Mouse (Mus musculus) embryo, embryonic 10.5 days (tissue): ENCODE measurements at regions not wholly inside any gene's neighbourhood (a gene's known extent, or its start where the extent isn't known, plus 50 kb on each side); places are given as distances from the start of the nearest gene placed in this dataset.

Experiments
- DNase-seq: peaks from one replicate; pipeline ENCODE4 v3.0.0-alpha.2; 2015; ENCODE audit warnings: low spot score

GRCm38 (mm10) chr7:72027006-72027405, 279.4 kb downstream of the Mctp2 start:
- DNase-seq = peak; percentile 20

GRCm38 (mm10) chr7:72009115-72009514, 297.3 kb downstream of the Mctp2 start:
- DNase-seq = no peak

- DNase-seq = no peak
Measured at GRCm38 (mm10) chr7:72004311-72004710, 302.1 kb downstream of the Mctp2 start.

- no peak for DNase-seq
Measured at GRCm38 (mm10) chr7:71992526-71992925, 313.9 kb downstream of the Mctp2 start.

- no peak for DNase-seq
Measured at GRCm38 (mm10) chr7:71991835-71992234, 314.6 kb downstream of the Mctp2 start.

GRCm38 (mm10) chr7:71991206-71991605, 315.2 kb downstream of the Mctp2 start:
- no peak for DNase-seq

- DNase-seq = no peak
Measured at GRCm38 (mm10) chr7:71966015-71966414, 340.4 kb downstream of the Mctp2 start.

- DNase-seq = no peak
Measured at GRCm38 (mm10) chr7:71963456-71963855, 343.0 kb downstream of the Mctp2 start.

GRCm38 (mm10) chr7:71962851-71963250, 343.6 kb downstream of the Mctp2 start:
- no peak for DNase-seq

- peak; percentile 87 for DNase-seq
Measured at GRCm38 (mm10) chr7:71960453-71961230, 345.8 kb downstream of the Mctp2 start.

GRCm38 (mm10) chr7:71946548-71946947, 359.9 kb downstream of the Mctp2 start:
- DNase-seq = no peak

GRCm38 (mm10) chr7:71943078-71944042, 363.0 kb downstream of the Mctp2 start:
- DNase-seq = no peak

GRCm38 (mm10) chr7:71937731-71938130, 368.7 kb downstream of the Mctp2 start:
- DNase-seq = no peak

- no peak for DNase-seq
Measured at GRCm38 (mm10) chr7:71936690-71937089, 369.7 kb downstream of the Mctp2 start.
